Mouse (Mus musculus): ENCODE measurements at regions not wholly inside any gene's neighbourhood (a gene's known extent, or its start where the extent isn't known, plus 50 kb on each side); places are given as distances from the start of the nearest gene placed in this dataset.
A peak's percentile ranks its signal among the peaks of the same experiment; 100 is the strongest.

- peak; percentile 20; the same call in 1 of the 2 replicates for ATAC-seq (ENCODE audit: low TSS enrichment)
Observed at GRCm38 (mm10) chr3:144012820-144013219, 192.2 kb downstream of the Lmo4 start.

GRCm38 (mm10) chr3:144012173-144012572 lies 192.8 kb downstream of the Lmo4 start:
- no peak for ATAC-seq (ENCODE audit: low TSS enrichment)

- ATAC-seq (ENCODE audit: low TSS enrichment) = no peak
Observed at GRCm38 (mm10) chr3:144011456-144012025, 193.5 kb downstream of the Lmo4 start.

- ATAC-seq (ENCODE audit: low TSS enrichment) = peak; percentile 28; the same call in 1 of the 2 replicates
Observed at GRCm38 (mm10) chr3:144010558-144010957, 194.5 kb downstream of the Lmo4 start.

GRCm38 (mm10) chr3:144007111-144007619 lies 197.9 kb downstream of the Lmo4 start:
- ATAC-seq (ENCODE audit: low TSS enrichment) = no peak

GRCm38 (mm10) chr3:143997909-143998308 lies 207.1 kb downstream of the Lmo4 start:
- ATAC-seq (ENCODE audit: low TSS enrichment) = no peak

GRCm38 (mm10) chr3:143995045-143995444 lies 210.0 kb downstream of the Lmo4 start:
- ATAC-seq (ENCODE audit: low TSS enrichment) = no peak

GRCm38 (mm10) chr3:143988991-143989390 lies 216.0 kb downstream of the Lmo4 start:
- ATAC-seq (ENCODE audit: low TSS enrichment) = no peak

- no peak for ATAC-seq (ENCODE audit: low TSS enrichment)
Observed at GRCm38 (mm10) chr3:143988037-143988436, 217.0 kb downstream of the Lmo4 start.

GRCm38 (mm10) chr3:143986798-143987197 lies 218.2 kb downstream of the Lmo4 start:
- peak; percentile 80 for ATAC-seq (ENCODE audit: low TSS enrichment)

GRCm38 (mm10) chr3:143986200-143986506 lies 218.9 kb downstream of the Lmo4 start:
- ATAC-seq (ENCODE audit: low TSS enrichment) = no peak

- no peak for ATAC-seq (ENCODE audit: low TSS enrichment)
Observed at GRCm38 (mm10) chr3:143985349-143986199, 219.4 kb downstream of the Lmo4 start.

GRCm38 (mm10) chr3:143978703-143979102 lies 226.3 kb downstream of the Lmo4 start:
- ATAC-seq (ENCODE audit: low TSS enrichment) = no peak

GRCm38 (mm10) chr3:143977886-143978447 lies 227.1 kb downstream of the Lmo4 start:
- ATAC-seq (ENCODE audit: low TSS enrichment) = no peak

GRCm38 (mm10) chr3:143973582-143973981 lies 231.4 kb downstream of the Lmo4 start:
- ATAC-seq (ENCODE audit: low TSS enrichment) = peak; percentile 27; the same call in 1 of the 2 replicates

GRCm38 (mm10) chr3:143972351-143972750 lies 232.7 kb downstream of the Lmo4 start:
- no peak for ATAC-seq (ENCODE audit: low TSS enrichment)

GRCm38 (mm10) chr3:143970771-143971170 lies 234.2 kb downstream of the Lmo4 start:
- no peak for ATAC-seq (ENCODE audit: low TSS enrichment)

- ATAC-seq (ENCODE audit: low TSS enrichment) = no peak
Observed at GRCm38 (mm10) chr3:143955508-143955907, 249.5 kb downstream of the Lmo4 start.

- ATAC-seq (ENCODE audit: low TSS enrichment) = no peak
Observed at GRCm38 (mm10) chr3:143954822-143955221, 250.2 kb downstream of the Lmo4 start.

- no peak for ATAC-seq (ENCODE audit: low TSS enrichment)
Observed at GRCm38 (mm10) chr3:143952289-143952688, 252.7 kb downstream of the Lmo4 start.

GRCm38 (mm10) chr3:143949656-143950055 lies 255.4 kb downstream of the Lmo4 start:
- ATAC-seq (ENCODE audit: low TSS enrichment) = no peak

- no peak for ATAC-seq (ENCODE audit: low TSS enrichment)
Observed at GRCm38 (mm10) chr3:143949026-143949637, 255.9 kb downstream of the Lmo4 start.

- no peak for ATAC-seq (ENCODE audit: low TSS enrichment)
Observed at GRCm38 (mm10) chr3:143947938-143948267, 257.1 kb downstream of the Lmo4 start.
